Mouse (Mus musculus) cerebellum, adult 2 months (tissue): ENCODE measurements around the gene Spib.
A peak's percentile ranks its signal among the peaks of the same experiment; 100 is the strongest.

Experiments used
- CTCF ChIP-seq: fragments of 200-500 bp; IDR thresholded peaks from 2 replicates; pipeline ENCODE4 v1.5.1; 2011; ENCODE audit warnings: low read depth, mild to moderate bottlenecking, control low read depth, low read length, moderate library complexity, borderline replicate concordance; ENCODE audit not compliant: insufficient read depth
- POLR2A ChIP-seq: fragments of 200-500 bp; IDR thresholded peaks from 2 replicates; pipeline ENCODE4 v1.6.1; 2011; ENCODE audit warnings: low read length, control low read depth, borderline replicate concordance; ENCODE audit not compliant: insufficient read depth

GRCm38 (mm10) chr7:44548497-44549087 lies 16.7 kb upstream of the Spib start, which contains the start of gene Pold1:
- TF ChIP-seq CTCF (peak; percentile 90), POLR2A (no peak)
